ENCODE assay signal across 8 mouse cellular contexts in genomic region chr9:119445737-119446136, GRCm38 (mm10). TPM values are rescaled to one million over a fixed set of nuclear protein-coding genes. Genes with fewer than 3 reads are reported as not detected.
DNase-seq lines count a peak whose midpoint lies in the region; ATAC-seq and TF ChIP-seq lines count a peak whose summit lies in the region.

No protein-coding gene starts in this region.

- no peaks in the 10 kb centered on the region for H3K27me3 ChIP-seq in heart, adult 2 months (ENCODE audit: control insufficient read depth, insufficient read depth, low read length)
- no peaks in the 10 kb centered on the region for H3K27me3 ChIP-seq in ES-Bruce4 (ENCODE audit: control insufficient read depth, insufficient read depth, low read length, poor library complexity, severe bottlenecking)

- H3K36me3 ChIP-seq in heart, adult 2 months (ENCODE audit: control insufficient read depth, insufficient read depth, low read length): no peaks in the 10 kb centered on the region
- H3K36me3 ChIP-seq in ES-Bruce4 (ENCODE audit: control insufficient read depth, insufficient read depth, low read length, poor library complexity, severe bottlenecking): peaks cover 20% of the 10 kb centered on the region

- H3K4me1 ChIP-seq in heart, adult 2 months (ENCODE audit: control insufficient read depth, insufficient read depth, low read length): peaks cover 1% of the 10 kb centered on the region; the same call in 1 of the 2 replicates
- H3K4me1 ChIP-seq in ES-Bruce4 (ENCODE audit: control insufficient read depth, insufficient read depth, low read length): no peaks in the 10 kb centered on the region

- TF ChIP-seq POLR2A in heart, adult 2 months (IDR thresholded peaks at IDR 0.05; ENCODE audit: insufficient read depth, low read depth, low read length): no peak
- no peak for TF ChIP-seq POLR2A in ES-Bruce4 (IDR thresholded peaks at IDR 0.05; ENCODE audit: insufficient read depth, low read length)

- intact Hi-C loops in heart, adult 2 months (cut with DNase I): no loop called here
- intact Hi-C loops in heart, postnatal 36 days (cut with DNase I): no loop called here

- H3K27ac ChIP-seq in heart, adult 2 months: no peak overlapping the region; the same call in 1 of the 2 replicates
- no peak overlapping the region for H3K27ac ChIP-seq in ES-Bruce4 (ENCODE audit: insufficient read depth, low read length)

- ATAC-seq in granulocyte monocyte progenitor cell, adult 5-6 weeks (replicated peaks; ENCODE audit: poor library complexity, severe bottlenecking): peak; percentile 78
- peak; percentile 72 for ATAC-seq in megakaryocyte progenitor cell, adult 5-6 weeks (replicated peaks; ENCODE audit: poor library complexity)

- H3K4me3 ChIP-seq in heart, adult 2 months: peak overlapping the region; percentile 67
- no peak overlapping the region for H3K4me3 ChIP-seq in ES-Bruce4 (ENCODE audit: low read depth, low read length)

- no peaks in the 10 kb centered on the region for H3K9me3 ChIP-seq in ES-Bruce4 (replicated peaks; ENCODE audit: control insufficient read depth, insufficient read depth, low read length, poor library complexity, severe bottlenecking)

- WGBS in heart, adult 2 months: 17% methylated on average over 6 of the region's 6 CpGs

- DNase-seq in heart, adult 2 months: no peak
- DNase-seq in heart, postnatal 36 days: no peak
- DNase-seq in layer of hippocampus, adult 8-10 months (ENCODE audit: low spot score in 2 of 2): no peak
- no peak for DNase-seq in frontal cortex, postnatal 36 days (ENCODE audit: low spot score in 2 of 2)
- DNase-seq in adrenal gland, adult 18-20 months (ENCODE audit: low spot score in 2 of 2): no peak

- no peak for TF ChIP-seq CTCF in heart, adult 2 months (IDR thresholded peaks at IDR 0.05)
- TF ChIP-seq CTCF in ES-Bruce4 (IDR thresholded peaks at IDR 0.05; ENCODE audit: low read depth, low read length): no peak

- no peak for TF ChIP-seq EP300 in heart, adult 2 months (IDR thresholded peaks at IDR 0.05; ENCODE audit: insufficient read depth, low read depth, low read length)
- no peak for TF ChIP-seq EP300 in ES-Bruce4 (IDR thresholded peaks at IDR 0.05; ENCODE audit: insufficient read depth, low read depth, low read length)

- no peak overlapping the region; the same call in 1 of the 2 replicates for H3K9ac ChIP-seq in heart, adult 2 months (ENCODE audit: low read depth, low read length)
- peak overlapping the region; percentile 68 for H3K9ac ChIP-seq in ES-Bruce4 (ENCODE audit: low read depth, poor library complexity, severe bottlenecking)

- no peaks in the 10 kb centered on the region for H3K79me2 ChIP-seq in heart, adult 2 months (replicated peaks; ENCODE audit: control insufficient read depth, insufficient read depth, low read length)

RNA-seq across cellular contexts. Expression of gene Exog, which starts 1.0 kb away (rescaled TPM):
- total RNA-seq in heart, adult 2 months (2021): 1 to 10 TPM; 2.0 to 3.1 TPM
- polyA plus RNA-seq in heart, adult 2 months (2012; rRNA removed): 1.7 and 2.8 TPM in 2 replicates
- 1 to 10 TPM; 2.4 to 2.5 TPM for total RNA-seq in heart, postnatal 36 days (2021)
- polyA plus RNA-seq in ES-Bruce4 (2011; ENCODE audit: insufficient read depth, insufficient read length, low read depth, missing spikeins): 10.5 and 11.0 TPM in 2 replicates
- 10.4 and 17.7 TPM in 2 replicates for total RNA-seq in granulocyte monocyte progenitor cell, adult 5-6 weeks (2014; fragmentation: Nextera tagmentation)
- 4.2 and 4.6 TPM in 2 replicates for total RNA-seq in granulocyte monocyte progenitor cell, adult 5-6 weeks (2017)
- total RNA-seq in megakaryocyte progenitor cell, adult 5-6 weeks (2015): 8.7 and 10.2 TPM in 2 replicates
- 5.1 and 5.2 TPM in 2 replicates for total RNA-seq in megakaryocyte progenitor cell, adult 5-6 weeks (2017)
- total RNA-seq in layer of hippocampus, adult 8-10 months (2022): 10 to 100 TPM; 17.2 to 24.9 (median 19.0) TPM
- total RNA-seq in adrenal gland, adult 18-20 months (2021): 1 to 10 TPM; 2.9 to 4.0 TPM

RNA-seq across cellular contexts. Expression of gene Acvr2b, which starts 43.8 kb away (rescaled TPM):
- 1 to 10 TPM; 4.6 to 6.8 TPM for total RNA-seq in heart, adult 2 months (2021)
- polyA plus RNA-seq in heart, adult 2 months (2012; rRNA removed): 2.2 and 3.1 TPM in 2 replicates
- total RNA-seq in heart, postnatal 36 days (2021): 1 to 10 TPM; 5.7 to 7.6 TPM
- 52.1 and 54.3 TPM in 2 replicates for polyA plus RNA-seq in ES-Bruce4 (2011; ENCODE audit: insufficient read depth, insufficient read length, low read depth, missing spikeins)
- total RNA-seq in granulocyte monocyte progenitor cell, adult 5-6 weeks (2014; fragmentation: Nextera tagmentation): 2.0 and 2.9 TPM in 2 replicates
- total RNA-seq in granulocyte monocyte progenitor cell, adult 5-6 weeks (2017): 0.36 and 0.65 TPM in 2 replicates
- total RNA-seq in megakaryocyte progenitor cell, adult 5-6 weeks (2015): 1.2 TPM in 2 replicates
- total RNA-seq in megakaryocyte progenitor cell, adult 5-6 weeks (2017): 0.68 and 1.2 TPM in 2 replicates
- 10 to 100 TPM; 10.6 to 14.9 (median 13.3) TPM for total RNA-seq in layer of hippocampus, adult 8-10 months (2022)
- 1 to 10 TPM; 4.8 to 5.0 TPM for total RNA-seq in adrenal gland, adult 18-20 months (2021)
